Mouse (Mus musculus) adrenal gland, postnatal 4 days (tissue): Measurements from ENCODE around the gene Slc41a3. TPM values are rescaled to one million over a fixed set of nuclear protein-coding genes. Genes with fewer than 3 reads are reported as not detected.

ENCODE experiments used
- DNase-seq, 2 experiments: peaks; one replicate each; pipeline ENCODE4 v3.0.0; 2021 to 2022; ENCODE audit warnings: low spot score in 2 of 2, mixed read lengths in 2 of 2
- long read RNA-seq, 2 experiments: library from polyadenylated mRNA; stranded (forward); transcript quantifications; one replicate each; pipeline ENCODE4 v2.0.0; 2021
- total RNA-seq, 2 experiments: library from RNA; stranded (reverse); gene quantifications; 2 replicates each; pipeline ENCODE4 v1.2.3; 2021

The Slc41a3 gene
- 10 to 100 TPM; 20.3 to 22.2 TPM for total RNA-seq
- long read RNA-seq, experiment 1, transcript Slc41a3-202 (11 exons, 2,412 nt), result major isoform, 10 of 35 reads
- long read RNA-seq, experiment 1, transcript Slc41a3-201 (10 exons, 2,324 nt), result major isoform, 10 of 35 reads
- long read RNA-seq, experiment 1, partial matches to known transcripts, result 8 of 35 reads
- long read RNA-seq, experiment 1, other reads (novel, unspliced or antisense), result 7 of 35 reads
- long read RNA-seq, experiment 2, transcript Slc41a3-201 (10 exons, 2,324 nt), result minor isoform, 14 of 67 reads
- long read RNA-seq, experiment 2, transcript Slc41a3-202 (11 exons, 2,412 nt), result major isoform, 26 of 67 reads
- long read RNA-seq, experiment 2, partial matches to known transcripts, result 13 of 67 reads
- long read RNA-seq, experiment 2, other reads (novel, unspliced or antisense), result 14 of 67 reads

DNA sequence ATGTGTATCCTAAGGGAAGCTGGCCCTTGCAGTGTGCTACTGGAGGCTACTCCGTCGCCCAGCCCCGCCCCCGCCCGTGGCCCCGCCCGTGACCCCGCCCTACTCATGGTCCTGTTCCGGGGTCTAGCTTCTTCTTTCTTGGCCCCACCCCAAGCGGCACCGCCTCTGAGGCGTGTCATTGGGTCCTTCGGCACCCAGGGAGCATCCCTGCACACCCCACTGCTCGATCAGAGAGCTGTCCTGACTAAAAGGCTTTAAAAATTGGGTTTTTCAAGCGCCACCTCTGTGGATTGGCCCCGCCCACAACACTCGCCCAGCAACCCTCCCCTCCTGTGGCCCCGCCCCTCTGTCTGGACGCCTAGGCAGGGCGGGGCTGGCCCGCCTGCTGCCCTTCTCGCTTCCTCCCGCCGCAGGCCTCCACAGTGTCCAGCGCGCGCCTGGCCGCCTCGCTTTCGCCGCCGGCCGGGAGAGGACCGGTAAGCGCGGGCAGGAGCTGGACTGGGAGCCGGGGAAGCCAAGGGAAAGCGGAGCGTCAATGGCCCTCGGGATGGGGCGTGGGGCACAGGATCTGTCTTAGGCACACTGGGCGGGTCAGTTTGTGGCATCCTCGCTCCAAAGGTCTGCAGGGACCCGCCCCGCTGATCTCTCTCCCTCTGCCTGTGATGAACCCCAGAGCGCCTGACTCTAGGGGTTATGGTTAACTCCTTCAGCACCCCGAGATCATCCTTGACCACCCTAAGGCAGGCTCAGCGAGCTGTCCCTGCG, at the start of gene Slc41a3:
Gene Slc41a3, plus strand, starts transcription at position 193 of the 765 bp plus-strand sequence.
- peak; percentile 81 to 89 for DNase-seq

DNA sequence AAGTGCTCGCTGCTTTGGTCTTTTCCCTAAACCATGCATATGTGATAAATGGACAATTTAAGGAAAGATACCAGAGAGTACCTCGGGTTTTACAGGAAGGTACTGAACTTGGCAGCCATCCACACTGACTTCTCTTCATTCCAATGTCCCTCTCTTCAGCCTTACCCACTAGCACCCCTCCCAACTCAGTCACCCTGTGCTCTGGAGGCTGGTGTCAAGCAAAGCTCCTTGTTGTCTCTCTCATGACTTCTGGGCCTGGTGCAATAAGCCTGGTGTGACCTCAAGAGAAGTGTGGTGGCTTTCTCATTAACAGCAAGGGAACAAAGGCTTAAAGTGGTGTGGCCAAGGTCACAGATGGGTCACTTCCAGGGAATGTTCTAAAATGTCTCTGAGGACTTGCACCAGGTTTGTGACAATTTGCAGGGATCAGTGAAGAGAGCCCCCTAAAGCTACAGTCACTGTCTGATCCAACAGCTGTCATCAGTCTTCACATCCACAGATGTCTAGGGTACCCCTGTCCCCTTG, 47.9 kb upstream of the Slc41a3 start:
- DNase-seq, result no peak

DNA sequence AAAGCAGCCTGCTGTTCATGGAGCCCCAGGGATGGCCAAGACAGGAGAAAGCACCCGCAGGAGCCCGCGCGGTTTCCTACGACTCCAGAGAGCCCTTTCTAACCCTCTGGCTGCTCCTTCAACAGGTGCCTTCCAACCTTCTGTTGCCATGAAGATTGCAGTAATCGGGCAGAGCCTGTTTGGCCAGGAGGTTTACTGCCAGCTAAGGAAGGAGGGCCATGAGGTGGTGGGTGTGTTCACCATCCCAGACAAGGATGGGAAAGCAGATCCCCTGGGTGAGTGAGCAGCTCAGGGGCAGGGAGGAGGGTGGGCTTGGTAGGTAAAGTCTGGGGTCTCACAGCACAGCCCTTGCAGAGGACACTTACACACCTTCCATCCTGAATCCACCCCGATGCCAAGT, 47.4 kb upstream of the Slc41a3 start:
- DNase-seq, result no peak

DNA sequence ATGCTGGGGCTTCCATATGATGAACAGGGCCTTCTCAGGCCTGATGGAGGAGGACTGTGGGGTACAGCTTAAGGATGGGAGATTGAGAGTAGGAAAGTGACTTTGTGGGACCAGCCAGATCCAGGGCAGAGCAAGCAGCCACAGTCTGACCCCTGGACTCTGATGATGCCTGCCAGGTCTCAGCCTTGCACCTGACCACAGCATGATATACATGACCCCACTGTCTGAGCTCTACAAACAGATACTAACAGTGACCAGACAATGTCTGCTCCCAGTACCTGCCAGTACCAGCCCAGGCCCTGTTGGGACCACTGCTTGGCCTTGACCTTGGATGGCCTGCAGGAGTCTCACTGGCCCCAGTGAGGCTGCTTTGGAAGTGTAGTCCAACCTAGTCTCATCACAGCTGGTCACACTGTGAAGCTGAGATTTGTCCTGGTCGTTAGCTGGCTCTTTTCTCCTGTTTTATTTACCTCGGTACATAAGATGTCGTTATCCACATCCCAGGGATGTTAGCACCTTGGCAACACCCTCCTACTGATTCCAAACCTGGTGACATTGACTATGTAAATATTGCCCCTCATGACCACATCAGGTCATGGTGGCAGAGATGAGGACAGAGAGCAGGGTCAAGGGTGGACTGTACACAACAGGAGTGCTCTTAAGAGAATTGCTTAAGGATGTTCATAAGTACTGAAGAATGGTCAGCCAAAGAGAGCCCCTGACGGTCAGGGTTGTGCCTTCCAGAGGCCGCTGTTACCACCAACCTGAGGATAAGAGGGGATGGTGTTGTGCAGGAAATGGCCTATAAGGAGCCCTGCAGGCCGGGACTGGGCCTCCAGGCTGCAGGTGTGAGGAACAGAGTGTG, 46.5 kb upstream of the Slc41a3 start:
- no peak for DNase-seq

DNA sequence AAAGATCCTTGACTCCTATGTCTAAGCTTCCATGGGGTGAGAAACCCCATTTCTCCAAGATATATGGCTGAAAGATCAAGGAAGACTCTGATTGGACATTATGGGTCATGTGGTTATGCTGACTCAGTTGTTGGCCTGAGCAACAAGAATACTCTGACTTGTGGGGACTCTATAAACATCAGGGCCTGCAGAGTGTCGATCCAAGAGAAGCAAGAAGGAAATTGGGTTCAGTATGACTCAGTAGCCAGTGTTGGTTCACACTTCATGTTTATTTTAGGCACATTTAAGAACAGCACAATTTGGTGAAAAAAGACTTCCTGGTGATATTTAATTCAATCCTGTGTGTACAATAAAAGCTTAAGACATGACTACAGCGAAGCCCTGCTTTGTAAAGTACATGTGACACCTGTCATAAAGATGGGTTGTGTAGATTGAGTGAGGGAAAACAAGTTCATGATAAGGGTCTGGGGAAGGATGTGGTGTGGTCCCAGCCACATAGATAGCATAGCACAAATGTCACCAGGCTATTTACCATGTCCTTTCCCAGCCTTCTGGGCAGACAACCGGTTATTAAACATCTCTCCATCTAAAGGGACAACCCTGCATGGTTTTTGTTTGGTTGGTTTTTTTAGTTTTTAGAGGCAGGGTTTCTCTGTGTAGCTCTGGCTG, 44.0 kb upstream of the Slc41a3 start:
- DNase-seq, result no peak

DNA sequence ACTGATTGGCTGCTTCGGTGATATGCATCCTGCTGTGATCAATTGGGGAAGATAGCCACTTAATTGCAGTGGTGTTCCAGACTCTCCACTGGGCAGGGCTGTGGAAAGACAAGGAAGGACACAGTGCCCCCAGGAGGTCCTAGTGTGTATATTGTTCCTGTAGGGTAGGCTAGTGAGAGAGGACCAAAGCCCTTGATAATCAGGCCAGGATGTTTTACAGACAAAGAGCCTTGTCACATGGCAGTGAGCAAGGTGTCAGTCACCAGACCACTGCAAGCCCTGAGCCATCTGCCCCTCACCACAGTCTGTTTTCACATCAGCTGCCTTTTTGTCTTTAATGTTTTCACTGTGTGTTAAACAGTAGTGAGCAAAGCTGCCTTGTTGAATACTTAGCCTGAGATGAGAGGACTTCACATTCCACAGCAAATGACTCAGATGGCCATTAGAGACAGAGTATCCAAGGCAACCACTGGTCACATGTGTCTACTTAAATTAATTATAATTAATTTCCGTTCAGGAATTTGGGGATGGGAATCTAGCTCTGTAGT, 43.2 kb upstream of the Slc41a3 start:
- DNase-seq, result no peak

DNA sequence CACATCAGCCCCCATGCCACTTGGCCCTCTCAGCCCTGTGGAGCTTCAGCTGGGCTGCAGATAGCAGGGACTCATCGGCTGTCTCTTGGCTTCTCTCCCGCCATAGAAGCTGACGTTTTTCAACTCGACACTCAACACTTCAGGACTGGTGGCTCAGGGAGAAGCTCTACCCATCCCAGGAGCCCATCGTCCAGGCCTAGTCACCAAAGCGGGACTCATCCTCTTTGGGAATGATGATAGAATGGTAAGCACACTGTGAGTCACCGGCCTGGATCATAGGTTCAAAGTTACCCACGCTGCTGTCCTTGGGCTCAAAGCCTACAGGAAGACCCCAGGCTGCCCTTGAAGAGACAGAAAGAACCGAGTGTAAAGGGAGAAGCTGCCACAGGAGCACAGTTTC, 40.3 kb upstream of the Slc41a3 start:
- DNase-seq, result no peak

DNA sequence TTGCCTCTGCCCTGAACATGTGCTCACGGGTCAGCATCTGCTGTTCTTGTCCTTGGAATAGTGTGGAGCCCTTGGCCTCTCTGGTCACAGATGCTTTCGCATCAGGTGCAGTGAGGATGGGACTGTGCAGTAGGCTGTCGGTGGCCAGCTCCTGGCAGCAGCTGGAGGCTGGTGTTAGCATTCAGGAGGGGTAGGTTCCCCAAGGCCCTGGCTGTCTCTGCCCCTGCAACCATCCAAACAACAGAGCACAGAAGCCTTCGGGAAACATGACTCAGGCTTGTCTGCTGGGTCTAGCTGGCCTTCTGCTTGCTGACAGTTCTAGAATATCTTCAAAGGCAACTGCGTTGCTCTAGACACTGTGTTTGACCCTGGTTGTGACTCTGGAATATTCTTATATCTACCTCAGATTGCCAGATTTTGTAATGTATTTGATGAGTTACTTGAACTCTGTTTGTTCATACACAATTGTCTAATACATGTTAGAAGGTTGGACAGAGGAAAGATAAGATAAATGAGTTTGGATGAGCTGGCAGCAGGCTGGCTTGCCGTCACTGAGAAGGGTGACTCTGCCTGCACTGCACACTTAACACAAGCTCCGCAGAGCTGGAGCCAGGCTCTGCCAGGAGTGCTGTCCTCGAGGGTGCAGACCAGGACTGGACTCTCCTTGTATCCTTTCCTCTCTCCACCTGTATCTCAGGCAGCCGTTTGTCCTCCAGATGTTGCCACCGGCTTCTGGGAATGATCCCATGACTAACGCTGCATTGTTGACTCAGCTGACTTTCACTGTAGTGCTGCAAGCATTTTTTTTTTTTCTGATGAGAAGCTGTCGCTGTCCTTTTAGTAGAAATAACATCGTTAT, 38.9 kb upstream of the Slc41a3 start:
- no peak for DNase-seq

DNA sequence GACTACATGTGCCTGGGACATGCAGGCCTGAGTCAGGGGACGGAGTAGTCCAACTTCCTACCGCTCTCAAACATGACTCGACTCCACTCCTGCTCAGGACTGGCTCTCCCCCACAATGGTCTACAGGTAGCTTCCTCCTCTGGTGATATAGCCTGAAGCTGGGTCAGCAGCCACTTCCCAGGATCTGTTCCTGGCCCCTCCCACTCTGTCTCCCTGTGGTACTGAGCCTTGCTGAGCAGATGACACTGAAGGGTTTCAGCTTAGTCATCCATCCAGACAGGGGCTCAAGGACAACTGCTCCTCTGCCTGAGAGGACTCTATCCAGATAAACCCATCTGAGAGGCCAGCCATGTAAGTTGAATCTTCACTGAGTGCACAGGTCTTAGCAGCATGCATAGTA, 37.0 kb upstream of the Slc41a3 start:
- DNase-seq, result no peak

DNA sequence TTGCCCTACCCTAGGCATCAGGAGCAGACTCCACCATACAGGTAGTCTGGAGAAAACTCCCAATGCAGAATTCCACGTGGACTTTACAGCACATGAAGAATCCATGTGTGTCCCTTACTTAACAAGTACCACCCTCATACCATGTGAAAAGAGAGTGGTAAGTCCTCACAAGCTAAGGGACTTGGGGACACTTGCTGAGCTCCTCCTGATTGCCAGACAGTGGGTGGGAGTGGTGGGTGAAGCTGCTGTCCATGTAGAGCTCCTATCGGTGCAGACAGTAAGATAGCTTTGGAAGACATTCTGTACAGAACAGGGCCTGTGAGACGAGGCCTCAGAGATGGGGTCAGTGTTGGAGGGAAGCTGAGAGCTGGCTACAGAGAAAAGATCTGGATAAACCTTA, 36.6 kb upstream of the Slc41a3 start:
- no peak for DNase-seq

DNA sequence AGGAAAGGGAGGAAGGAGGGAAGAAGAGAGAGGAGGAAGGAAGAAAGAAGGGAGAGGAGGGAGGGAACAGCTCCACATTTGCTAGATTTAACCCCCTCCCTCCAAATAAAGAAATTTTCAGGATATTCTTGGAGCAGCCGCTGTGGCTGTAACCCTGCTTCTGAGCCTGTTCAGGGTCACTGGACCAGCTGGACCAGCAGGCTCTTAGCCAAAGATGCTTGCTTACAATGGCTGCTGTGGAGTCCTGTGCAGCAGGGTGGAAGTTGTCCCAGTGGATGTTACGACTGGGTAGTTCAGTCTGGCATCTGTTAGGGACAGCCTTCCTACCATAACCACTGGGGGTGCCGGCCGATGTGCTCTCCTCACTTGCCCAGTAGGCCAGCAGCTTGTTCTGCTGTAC, 35.8 kb upstream of the Slc41a3 start:
- no peak for DNase-seq

DNA sequence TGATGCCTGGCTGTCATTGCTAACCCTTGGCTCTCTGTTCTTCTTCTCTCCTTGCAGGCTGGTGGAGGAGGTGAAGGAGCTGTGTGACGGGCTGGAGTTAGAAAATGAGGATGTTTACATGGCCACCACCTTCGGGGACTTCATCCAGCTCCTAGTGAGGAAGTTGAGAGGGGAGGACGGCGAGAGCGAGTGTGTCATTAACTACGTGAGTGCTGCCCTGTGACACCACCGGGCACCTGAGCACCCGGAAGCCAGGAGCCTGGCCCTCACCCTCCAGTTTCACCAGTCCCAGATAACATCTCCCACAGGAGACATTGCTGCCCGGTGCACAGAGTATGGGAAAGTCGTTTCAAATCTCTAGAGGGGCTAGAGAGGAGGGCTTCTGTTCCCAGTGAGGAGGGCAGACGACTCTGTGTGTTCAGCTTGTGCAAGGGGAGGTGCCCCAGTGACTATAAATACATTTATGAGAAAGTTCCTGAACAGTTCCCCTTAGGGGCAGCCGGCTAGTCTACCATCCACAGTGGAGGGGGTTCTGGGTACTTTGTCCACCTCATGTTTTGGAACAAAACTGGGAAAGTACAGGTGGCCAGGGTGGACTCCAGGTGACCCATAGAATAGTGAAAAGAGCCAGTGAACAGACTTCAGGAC, 34.7 kb upstream of the Slc41a3 start:
- DNase-seq, result no peak

DNA sequence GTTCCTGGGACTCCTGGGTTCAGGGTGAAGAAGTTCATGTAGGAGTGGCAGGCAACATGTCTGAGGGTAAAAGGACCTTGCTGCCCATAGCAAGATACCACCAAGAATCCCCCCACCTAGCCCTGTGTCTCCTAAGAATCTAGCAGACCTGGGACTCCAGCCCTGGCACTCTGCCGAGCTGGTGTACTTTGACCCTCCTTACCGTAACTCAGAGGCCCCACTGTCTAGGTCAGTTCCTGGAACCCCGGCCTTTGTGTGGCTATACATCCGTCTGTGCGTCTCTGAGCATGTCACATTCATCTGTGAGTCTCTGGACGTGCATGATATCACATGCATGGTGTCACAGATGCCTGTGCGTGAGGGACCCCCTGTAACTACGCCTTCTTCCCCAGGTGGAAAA, 34.1 kb upstream of the Slc41a3 start:
- no peak for DNase-seq

DNA sequence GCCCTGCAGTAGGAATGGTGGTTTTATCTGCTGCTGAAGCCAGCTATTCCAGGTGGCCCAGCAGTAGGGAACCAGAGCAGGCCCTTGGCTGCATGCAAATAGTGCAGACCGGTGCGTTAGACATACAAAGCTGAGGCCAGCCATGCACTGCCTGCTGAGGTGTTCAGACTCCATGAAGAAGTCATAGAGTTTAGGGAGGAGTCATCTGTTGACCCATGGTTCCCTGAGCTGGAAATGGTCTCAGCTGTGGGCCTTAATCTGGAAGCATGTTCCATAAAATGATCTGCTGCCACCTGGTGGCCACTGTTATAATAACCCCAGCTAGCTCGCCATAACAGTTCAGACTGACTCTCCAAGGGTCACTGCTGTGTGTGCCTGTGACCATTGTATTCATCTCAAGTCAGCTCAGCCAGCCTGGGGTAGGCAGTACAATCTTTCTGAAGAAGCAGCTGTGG, 29.2 kb upstream of the Slc41a3 start:
- DNase-seq, result peak; percentile 58 to 66

DNA sequence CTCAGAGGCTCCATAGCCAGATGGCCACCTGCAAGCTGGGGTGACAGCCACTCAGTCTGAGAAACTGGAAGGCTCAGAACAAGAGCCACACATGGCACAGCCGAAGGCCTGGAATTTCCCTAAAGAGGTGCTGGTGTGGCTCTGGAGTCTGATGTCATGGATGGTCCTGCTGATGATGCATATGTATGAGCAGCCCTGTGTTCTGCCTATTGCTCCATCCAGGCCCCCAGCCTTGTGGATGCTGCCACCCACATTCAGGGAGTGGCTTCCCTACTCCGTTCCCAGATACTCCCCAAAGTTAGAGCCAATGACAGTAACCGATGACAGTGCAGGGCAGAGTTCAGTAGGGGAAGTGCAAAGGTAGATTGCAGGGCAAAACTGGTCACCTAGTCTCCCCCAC, 26.4 kb upstream of the Slc41a3 start:
- DNase-seq, result no peak

DNA sequence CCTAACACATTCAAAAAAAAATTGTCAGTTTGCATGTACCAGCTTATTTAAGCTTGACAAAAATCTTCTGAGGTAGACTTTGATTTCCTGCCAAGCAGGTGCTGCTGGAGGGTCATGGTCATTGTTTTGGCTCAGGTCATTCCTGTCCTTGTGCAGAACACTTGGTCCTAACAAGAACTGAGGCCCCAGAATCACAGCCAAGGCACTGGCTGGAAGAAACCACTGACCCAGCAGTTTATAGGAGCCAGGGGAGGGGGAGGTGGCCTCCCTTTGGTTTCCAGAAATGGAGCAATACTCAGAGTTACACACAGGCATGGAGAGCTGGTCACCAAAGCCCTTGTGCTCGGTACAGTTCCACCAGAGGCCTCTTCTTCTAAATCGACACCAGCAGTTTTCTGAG, 22.2 kb upstream of the Slc41a3 start:
- DNase-seq, result no peak

DNA sequence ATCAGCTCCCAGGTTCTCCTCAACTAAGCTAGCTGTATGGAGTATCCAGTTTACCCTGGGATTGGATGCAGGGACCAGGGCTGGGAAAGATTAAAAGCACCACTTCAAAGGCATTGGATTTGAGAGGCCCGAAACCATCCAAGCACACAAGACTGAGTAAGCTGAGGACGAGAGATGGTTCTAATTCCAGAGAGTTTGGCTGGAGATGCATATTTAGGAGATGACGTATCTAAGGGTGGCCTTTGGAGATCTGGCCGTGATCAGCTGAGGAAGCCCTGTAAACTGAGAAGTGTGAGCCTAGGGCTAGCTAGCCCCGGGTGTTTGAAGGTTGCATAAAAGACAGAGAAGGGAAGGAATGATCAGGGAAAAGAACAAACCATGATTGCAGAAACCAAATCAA, 16.4 kb upstream of the Slc41a3 start:
- DNase-seq, result no peak

DNA sequence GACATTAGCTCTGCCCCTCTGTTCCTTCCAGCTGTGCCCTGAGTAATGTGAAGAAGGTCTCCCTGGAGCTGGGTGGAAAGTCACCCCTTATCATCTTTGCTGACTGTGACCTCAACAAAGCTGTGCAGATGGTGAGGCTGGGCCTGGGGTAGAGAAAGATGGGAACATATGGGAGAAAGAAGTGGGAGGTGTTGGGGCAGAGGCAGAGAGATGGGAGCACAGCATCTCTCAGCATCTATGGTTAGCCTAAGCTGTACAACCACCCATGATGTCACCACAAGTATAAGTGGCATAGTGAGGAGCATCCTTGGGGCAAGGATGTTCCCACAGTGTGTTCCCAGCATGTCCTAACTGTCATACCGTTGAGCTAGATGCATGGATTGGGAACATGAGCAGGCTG, 13.8 kb upstream of the Slc41a3 start:
- DNase-seq, result no peak

DNA sequence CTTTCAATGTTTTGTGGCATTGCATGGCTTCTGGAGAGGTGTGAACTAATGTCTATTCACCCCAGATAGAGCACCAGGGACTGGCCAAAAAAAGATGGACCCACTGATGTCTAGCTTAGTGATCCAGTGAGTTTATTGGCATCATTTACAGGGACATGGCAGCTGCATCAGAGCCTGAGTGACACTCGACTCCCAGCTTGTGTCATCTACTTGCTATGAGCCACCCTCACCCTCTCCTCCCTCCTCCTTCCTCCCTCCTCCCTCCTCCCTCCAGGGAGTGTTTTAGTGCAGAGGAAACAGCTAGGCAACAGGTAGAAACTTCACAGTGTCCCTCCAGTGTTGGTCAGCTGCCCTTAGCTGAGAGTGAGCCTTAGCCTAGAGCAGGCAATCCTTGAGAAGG, 9.6 kb upstream of the Slc41a3 start:
- DNase-seq, result no peak
